Comparison of ENCODE assay signal across 16 mouse cellular contexts in the genomic region with DNA sequence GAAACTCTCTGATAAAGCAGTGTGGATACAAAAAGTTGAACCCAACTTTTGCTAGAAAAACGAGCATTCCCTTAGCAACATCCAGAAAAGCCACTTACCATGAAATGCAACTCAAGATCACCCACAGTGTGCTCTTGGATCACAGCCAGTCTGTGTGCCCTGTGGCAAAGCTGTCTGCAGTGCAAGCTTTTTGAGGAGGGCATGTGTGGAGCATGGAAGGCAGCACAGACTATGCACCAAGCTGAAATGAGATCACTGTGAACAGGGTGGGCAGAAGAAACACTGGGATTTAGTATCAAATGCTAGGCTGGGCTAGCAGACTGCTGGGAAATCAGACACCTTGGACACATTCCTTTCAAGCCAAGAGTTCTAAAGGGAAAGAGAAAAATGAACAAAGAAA.
A peak's percentile ranks its signal among the peaks of the same experiment; 100 is the strongest.
DNase-seq lines count a peak whose midpoint lies in the region; ATAC-seq lines count a peak whose summit lies in the region.
"Had no signal": no experiment of that assay in that cellular context is flagged by ENCODE, and none has a peak within 500 bp of the region (broad histone marks: within the 10 kb centered on the region; RNA-seq: fewer than 3 reads in every experiment).

No protein-coding gene starts in this region.

- no peak overlapping the region for H3K4me3 ChIP-seq in hindbrain, embryonic 16.5 days (ENCODE audit: low read length)
- no peak overlapping the region for H3K4me3 ChIP-seq in hindbrain, embryonic 12.5 days
- H3K4me3 ChIP-seq in midbrain, embryonic 14.5 days (replicated peaks; ENCODE audit: low read depth, low read length) = no peak overlapping the region
- no peak overlapping the region for H3K4me3 ChIP-seq in midbrain, embryonic 13.5 days (replicated peaks)
- H3K4me3 ChIP-seq: layer of hippocampus, adult 2 months; left cerebral cortex, adult 2 months; lung, embryonic 15.5 days had no signal

- H3K36me3 ChIP-seq in hindbrain, embryonic 16.5 days (ENCODE audit: control insufficient read depth, insufficient read depth, low read length) = no peaks in the 10 kb centered on the region
- no peaks in the 10 kb centered on the region for H3K36me3 ChIP-seq in hindbrain, embryonic 12.5 days
- no peaks in the 10 kb centered on the region for H3K36me3 ChIP-seq in midbrain, embryonic 14.5 days (ENCODE audit: control insufficient read depth, insufficient read depth, low read length)
- H3K36me3 ChIP-seq in midbrain, embryonic 13.5 days = no peaks in the 10 kb centered on the region
- H3K36me3 ChIP-seq: lung, embryonic 15.5 days had no signal

- H3K9me3 ChIP-seq in hindbrain, embryonic 16.5 days (ENCODE audit: control insufficient read depth, low read length) = no peaks in the 10 kb centered on the region
- H3K9me3 ChIP-seq in hindbrain, embryonic 12.5 days (replicated peaks) = no peaks in the 10 kb centered on the region
- H3K9me3 ChIP-seq in midbrain, embryonic 14.5 days (ENCODE audit: control insufficient read depth, low read length) = no peaks in the 10 kb centered on the region
- H3K9me3 ChIP-seq in midbrain, embryonic 13.5 days = no peaks in the 10 kb centered on the region
- H3K9me3 ChIP-seq: lung, embryonic 15.5 days had no signal

- H3K4me2 ChIP-seq in hindbrain, embryonic 16.5 days (ENCODE audit: low read length) = no peak overlapping the region
- H3K4me2 ChIP-seq in hindbrain, embryonic 12.5 days (replicated peaks) = no peak overlapping the region
- H3K4me2 ChIP-seq in midbrain, embryonic 14.5 days (ENCODE audit: low read length) = no peak overlapping the region
- no peak overlapping the region for H3K4me2 ChIP-seq in midbrain, embryonic 13.5 days (replicated peaks)
- H3K4me2 ChIP-seq: liver, embryonic 11.5 days; lung, embryonic 15.5 days had no signal

- no peak overlapping the region for H3K27ac ChIP-seq in hindbrain, embryonic 16.5 days (ENCODE audit: low read depth, low read length)
- H3K27ac ChIP-seq in hindbrain, embryonic 12.5 days = no peak overlapping the region
- H3K27ac ChIP-seq in midbrain, embryonic 14.5 days (replicated peaks; ENCODE audit: low read depth, low read length) = no peak overlapping the region
- no peak overlapping the region for H3K27ac ChIP-seq in midbrain, embryonic 13.5 days
- H3K27ac ChIP-seq: layer of hippocampus, adult 2 months; left cerebral cortex, adult 2 months; lung, embryonic 15.5 days had no signal

- peak; percentile 64; the same call in 1 of the 2 replicates for ATAC-seq in hindbrain, embryonic 16.5 days
- ATAC-seq in hindbrain, embryonic 12.5 days (ENCODE audit: low FRiP score) = no peak
- ATAC-seq in midbrain, embryonic 14.5 days (ENCODE audit: low FRiP score, low TSS enrichment) = no peak
- no peak for ATAC-seq in midbrain, embryonic 13.5 days

- peak; percentile 38 to 59 for DNase-seq in cerebellum, postnatal 10 days
- no peak for DNase-seq in cerebellum, adult 11 months
- peak; percentile 49 for DNase-seq in midbrain, embryonic 14.5 days
- DNase-seq in T-cell, adult 2 months (ENCODE audit: low spot score) = no peak
- no peak for DNase-seq in heart, adult 8-10 months (ENCODE audit: low spot score)
- DNase-seq: cerebellum, adult 8-10 months; right cerebral cortex, postnatal 4 days; thymus, adult 2 months had no signal

- H3K9ac ChIP-seq in hindbrain, embryonic 16.5 days (ENCODE audit: low read depth, low read length) = no peak overlapping the region
- H3K9ac ChIP-seq in hindbrain, embryonic 12.5 days = no peak overlapping the region
- no peak overlapping the region for H3K9ac ChIP-seq in midbrain, embryonic 14.5 days (replicated peaks; ENCODE audit: low read length)
- H3K9ac ChIP-seq in midbrain, embryonic 13.5 days (replicated peaks) = no peak overlapping the region
- H3K9ac ChIP-seq: lung, embryonic 15.5 days had no signal

- H3K27me3 ChIP-seq in hindbrain, embryonic 16.5 days (replicated peaks; ENCODE audit: control insufficient read depth, insufficient read depth, low read length) = no peaks in the 10 kb centered on the region
- no peaks in the 10 kb centered on the region for H3K27me3 ChIP-seq in hindbrain, embryonic 12.5 days
- H3K27me3 ChIP-seq in midbrain, embryonic 14.5 days (ENCODE audit: control insufficient read depth, insufficient read depth, low read length) = no peaks in the 10 kb centered on the region
- no peaks in the 10 kb centered on the region for H3K27me3 ChIP-seq in midbrain, embryonic 13.5 days
- H3K27me3 ChIP-seq: CH12.LX; lung, embryonic 15.5 days had no signal

- H3K4me1 ChIP-seq in hindbrain, embryonic 16.5 days (ENCODE audit: control insufficient read depth, insufficient read depth, low read depth, low read length) = no peaks in the 10 kb centered on the region
- H3K4me1 ChIP-seq in hindbrain, embryonic 12.5 days = no peaks in the 10 kb centered on the region
- no peaks in the 10 kb centered on the region for H3K4me1 ChIP-seq in midbrain, embryonic 14.5 days (ENCODE audit: control insufficient read depth, insufficient read depth, low read length)
- no peaks in the 10 kb centered on the region for H3K4me1 ChIP-seq in midbrain, embryonic 13.5 days (replicated peaks)
- H3K4me1 ChIP-seq: lung, embryonic 15.5 days had no signal

- WGBS in hindbrain, embryonic 16.5 days = 18% methylated on average over 1 of the region's 1 CpGs
- WGBS in hindbrain, embryonic 12.5 days = 44% methylated on average over 1 of the region's 1 CpGs
- WGBS in midbrain, embryonic 14.5 days = 49% methylated on average over 1 of the region's 1 CpGs
- WGBS in midbrain, embryonic 13.5 days = 49% methylated on average over 1 of the region's 1 CpGs

Comparison
In these comparisons a context has a peak if more than half of its experiments do, and no peak if none do; other contexts are left out.
1. DNase-seq: peak in cerebellum, postnatal 10 days (2 of 2) and midbrain, embryonic 14.5 days (single experiment); none in cerebellum, adult 11 months (single experiment), T-cell, adult 2 months (single experiment) and heart, adult 8-10 months (single experiment).